Mouse (Mus musculus) heart, postnatal 25 days (tissue): Measurements from ENCODE around the gene Hhipl2. TPM values are rescaled to one million over a fixed set of nuclear protein-coding genes. Genes with fewer than 3 reads are reported as not detected.
A peak's percentile ranks its signal among the peaks of the same experiment; 100 is the strongest.

Experiments
- DNase-seq: peaks from one replicate; pipeline ENCODE4 v3.0.0; 2022; ENCODE audit warnings: low spot score
- intact Hi-C: fragments of 180-260 bp; cut with DNase I; formaldehyde crosslinking; loops from one replicate; pipeline ENCODE4 v1.15.1; 2025
- total RNA-seq, 2 experiments: library from RNA; stranded (reverse); gene quantifications; 2 replicates each; pipeline ENCODE4 v1.2.3; 2021

The Hhipl2 gene
- total RNA-seq, 2 experiments from 2014 or later: 0.10 TPM; not detected in 1

DNA sequence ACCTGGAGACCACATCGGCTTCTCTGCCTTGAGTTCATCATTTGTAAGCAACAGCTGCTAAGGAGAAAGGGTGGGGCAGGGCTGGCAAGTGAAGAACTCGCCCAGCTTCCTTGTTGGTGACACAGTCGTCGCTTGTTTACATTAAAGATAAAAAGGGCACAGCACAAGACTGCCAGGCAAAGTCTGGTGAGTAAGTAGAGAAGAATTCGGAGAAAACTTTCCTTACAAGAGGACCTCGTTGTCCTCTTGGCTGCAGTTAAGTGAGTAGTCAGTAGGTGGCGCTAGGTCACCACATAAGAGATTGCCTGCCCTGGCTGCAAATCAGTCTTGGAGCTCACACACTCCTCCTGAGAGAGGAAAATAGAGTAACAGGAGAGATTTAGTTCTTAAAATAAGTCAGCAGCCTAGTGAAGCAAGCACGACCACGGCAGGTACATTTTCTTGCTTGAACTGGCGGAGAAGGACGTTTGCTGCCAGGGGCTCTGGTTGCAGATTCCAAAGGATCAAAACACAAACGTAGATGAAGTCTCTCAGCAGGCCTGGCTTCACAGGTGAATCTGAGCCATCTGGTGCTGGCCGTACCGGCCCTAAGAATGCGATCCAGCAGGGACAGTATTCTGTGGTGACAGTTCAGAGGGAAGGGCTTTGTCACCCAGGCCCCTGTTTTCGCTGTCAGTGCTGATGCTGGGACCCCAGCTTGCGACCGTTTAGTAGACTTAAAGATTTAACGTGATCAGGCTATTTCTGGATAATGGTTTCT lies 24.2 kb downstream of the Hhipl2 start:
- intact Hi-C loops: loop anchor here (1.0 kb wide), 1 partner anchor 1329 kb away; no protein-coding TSS in a partner anchor

GRCm38 (mm10) chr1:183453066-183453465 lies 35.1 kb downstream of the Hhipl2 start:
- no peak for DNase-seq
- intact Hi-C loops: no loop called here

More for the DNA sequence above, 24.2 kb downstream of the Hhipl2 start:
- peak; percentile 35 for DNase-seq

Other genes starting within 250 kb of the Hhipl2 start
- gene Disp1, start 196.7 kb upstream of the Hhipl2 start, total RNA-seq: 1 to 10 TPM; 6.6 to 6.8 TPM
- gene Aida, start 121.6 kb upstream of the Hhipl2 start, total RNA-seq: 10 to 100 TPM; 23.4 to 32.9 TPM
- 10 to 100 TPM; 32.8 to 37.8 TPM for gene Brox, start 120.9 kb upstream of the Hhipl2 start, total RNA-seq
- 100 to 1,000 TPM; 102 to 117 TPM for gene Mia3, start 48.7 kb upstream of the Hhipl2 start, total RNA-seq
- 10 to 100 TPM; 12.5 to 15.8 TPM for gene Taf1a, start 29.2 kb upstream of the Hhipl2 start, total RNA-seq